Comparison of ENCODE assay signal across 8 mouse cellular contexts in genomic region chr14:31251626-31252025, GRCm38 (mm10). TPM values are rescaled to one million over a fixed set of nuclear protein-coding genes. Genes with fewer than 3 reads are reported as not detected.
A peak's percentile ranks its signal among the peaks of the same experiment; 100 is the strongest.
DNase-seq lines count a peak whose midpoint lies in the region; ATAC-seq lines count a peak whose summit lies in the region.

No protein-coding gene starts in this region.

- H3K9ac ChIP-seq in heart, embryonic 13.5 days: peak overlapping the region; percentile 94
- peak overlapping the region; percentile 99 for H3K9ac ChIP-seq in forebrain, embryonic 16.5 days (replicated peaks; ENCODE audit: low read depth, low read length)

- H3K4me1 ChIP-seq in heart, embryonic 13.5 days: peaks cover 27% of the 10 kb centered on the region
- peaks cover 15% of the 10 kb centered on the region for H3K4me1 ChIP-seq in forebrain, embryonic 16.5 days (replicated peaks; ENCODE audit: control insufficient read depth, insufficient read depth, low read length)

- peak overlapping the region; percentile 95 for H3K27ac ChIP-seq in heart, embryonic 13.5 days (replicated peaks)
- peak overlapping the region; percentile 68 for H3K27ac ChIP-seq in forebrain, embryonic 16.5 days (ENCODE audit: low read length)
- H3K27ac ChIP-seq in macrophage: peak overlapping the region; percentile 46

- H3K9me3 ChIP-seq in heart, embryonic 13.5 days: no peaks in the 10 kb centered on the region
- H3K9me3 ChIP-seq in forebrain, embryonic 16.5 days (ENCODE audit: control insufficient read depth, low read length): no peaks in the 10 kb centered on the region

- H3K79me2 ChIP-seq in macrophage (ENCODE audit: inconsistent target): peaks cover 26% of the 10 kb centered on the region

- ATAC-seq in heart, embryonic 13.5 days (ENCODE audit: extremely low read depth, insufficient number of reproducible peaks, low FRiP score, low TSS enrichment): no peak
- ATAC-seq in forebrain, embryonic 16.5 days: no peak; the same call in 1 of the 2 replicates

- peak overlapping the region; percentile 87 for H3K4me2 ChIP-seq in heart, embryonic 13.5 days
- peak overlapping the region; percentile 79 for H3K4me2 ChIP-seq in forebrain, embryonic 16.5 days (ENCODE audit: low read length)

- H3K27me3 ChIP-seq in heart, embryonic 13.5 days (replicated peaks): no peaks in the 10 kb centered on the region
- no peaks in the 10 kb centered on the region for H3K27me3 ChIP-seq in forebrain, embryonic 16.5 days (replicated peaks; ENCODE audit: control insufficient read depth, insufficient read depth, low read length)

- peaks cover 43% of the 10 kb centered on the region for H3K36me3 ChIP-seq in heart, embryonic 13.5 days
- H3K36me3 ChIP-seq in forebrain, embryonic 16.5 days (ENCODE audit: control insufficient read depth, insufficient read depth): peaks cover 26% of the 10 kb centered on the region
- H3K36me3 ChIP-seq in macrophage (ENCODE audit: inconsistent target): peaks cover 40% of the 10 kb centered on the region

- peak overlapping the region; percentile 71 for H3K4me3 ChIP-seq in heart, embryonic 13.5 days
- H3K4me3 ChIP-seq in forebrain, embryonic 16.5 days (replicated peaks; ENCODE audit: low read length): peak overlapping the region; percentile 91
- peak overlapping the region; percentile 99 for H3K4me3 ChIP-seq in macrophage (ENCODE audit: inconsistent target)

- WGBS in heart, embryonic 13.5 days: 2% methylated on average over 15 of the region's 18 CpGs
- 2% methylated on average over 18 of the region's 18 CpGs for WGBS in forebrain, embryonic 16.5 days
- WGBS in macrophage (ENCODE audit: missing documents): 1% methylated on average over 15 of the region's 18 CpGs

- DNase-seq in heart, postnatal 4 days: no peak
- peak; percentile 37 for DNase-seq in ES-CJ7 (ENCODE audit: low read depth, low spot score)
- no peak for DNase-seq in thymus, postnatal 14 days
- DNase-seq in urinary bladder, postnatal 10 days (ENCODE audit: low spot score): no peak
- DNase-seq in kidney, postnatal 36 days: no peak

RNA-seq across cellular contexts. Expression of gene Bap1, which starts 0.4 kb away (rescaled TPM):
- polyA plus RNA-seq in heart, embryonic 13.5 days (2015; fragmentation: Nextera tagmentation; extraction: Ambion mirVana): 52.0 and 59.1 TPM in 2 replicates
- 10 to 100 TPM; 54.4 to 54.8 TPM for total RNA-seq in heart, postnatal 4 days (2021)
- 138 and 150 TPM in 2 replicates for polyA plus RNA-seq in forebrain, embryonic 16.5 days (2015; fragmentation: Nextera tagmentation; extraction: Ambion mirVana)
- 100 to 1,000 TPM in 6 of 26 experiments, 10 to 100 TPM in 20; 47.3 to 145 (median 83.7) TPM for total RNA-seq in macrophage (2018; cell fraction: chromatin; rRNA removed)
- 10 to 100 TPM; 31.1 to 38.8 (median 35.0) TPM for total RNA-seq in macrophage (2018; cell fraction: cytosol; rRNA removed)
- 10 to 100 TPM; 37.9 to 74.1 (median 49.9) TPM for total RNA-seq in macrophage (2018; cell fraction: nucleus; rRNA removed)
- 28.5 to 31.0 TPM (median 30.7 TPM) in 3 replicates for polyA plus RNA-seq in macrophage (2018)

RNA-seq across cellular contexts. Expression of gene Phf7, which starts 0.5 kb away (rescaled TPM):
- 7.8 and 8.2 TPM in 2 replicates for polyA plus RNA-seq in heart, embryonic 13.5 days (2015; fragmentation: Nextera tagmentation; extraction: Ambion mirVana)
- total RNA-seq in heart, postnatal 4 days (2021): 1 to 10 TPM; 5.5 to 6.4 TPM
- 11.5 and 12.2 TPM in 2 replicates for polyA plus RNA-seq in forebrain, embryonic 16.5 days (2015; fragmentation: Nextera tagmentation; extraction: Ambion mirVana)
- total RNA-seq in macrophage (2018; cell fraction: chromatin; rRNA removed): 10 to 100 TPM in 5 of 26 experiments, 1 to 10 TPM in 20, under 1 TPM in 1; 0.71 to 18.9 (median 6.1) TPM
- total RNA-seq in macrophage (2018; cell fraction: cytosol; rRNA removed): 1 to 10 TPM; 3.3 to 8.1 (median 4.7) TPM
- total RNA-seq in macrophage (2018; cell fraction: nucleus; rRNA removed): 10 to 100 TPM in 2 of 26 experiments, 1 to 10 TPM in 24; 1.6 to 11.8 (median 5.3) TPM
- polyA plus RNA-seq in macrophage (2018): 4.8 to 7.5 TPM (median 6.3 TPM) in 3 replicates

RNA-seq across cellular contexts. Expression of gene Sema3g, which starts 34.0 kb away (rescaled TPM):
- 0.51 TPM in 2 replicates for polyA plus RNA-seq in heart, embryonic 13.5 days (2015; fragmentation: Nextera tagmentation; extraction: Ambion mirVana)
- 10 to 100 TPM in 1 of 2 experiments, 1 to 10 TPM in 1; 9.2 to 11.4 TPM for total RNA-seq in heart, postnatal 4 days (2021)
- 0.62 TPM in 2 replicates for polyA plus RNA-seq in forebrain, embryonic 16.5 days (2015; fragmentation: Nextera tagmentation; extraction: Ambion mirVana)
- 1 to 10 TPM in 3 of 26 experiments, under 1 TPM in 12, not detected in 11; 0.16 to 1.7 (median 0.55) TPM for total RNA-seq in macrophage (2018; cell fraction: chromatin; rRNA removed)
- under 1 TPM in 18 of 26 experiments, not detected in 8; 0.04 to 0.38 (median 0.11) TPM for total RNA-seq in macrophage (2018; cell fraction: cytosol; rRNA removed)
- total RNA-seq in macrophage (2018; cell fraction: nucleus; rRNA removed): 1 to 10 TPM in 1 of 26 experiments, under 1 TPM in 18, not detected in 7; 0.22 to 1.3 (median 0.37) TPM
- polyA plus RNA-seq in macrophage (2018): not detected in 3 replicates

RNA-seq across cellular contexts. Expression of gene Nisch, which starts 34.9 kb away (rescaled TPM):
- polyA plus RNA-seq in heart, embryonic 13.5 days (2015; fragmentation: Nextera tagmentation; extraction: Ambion mirVana): 340 and 345 TPM in 2 replicates
- total RNA-seq in heart, postnatal 4 days (2021): 100 to 1,000 TPM; 301 to 310 TPM
- polyA plus RNA-seq in forebrain, embryonic 16.5 days (2015; fragmentation: Nextera tagmentation; extraction: Ambion mirVana): 359 and 389 TPM in 2 replicates
- total RNA-seq in macrophage (2018; cell fraction: chromatin; rRNA removed): 1,000 to 10,000 TPM in 24 of 26 experiments, 100 to 1,000 TPM in 2; 665 to 2,090 (median 1,583) TPM
- 100 to 1,000 TPM; 112 to 253 (median 171) TPM for total RNA-seq in macrophage (2018; cell fraction: cytosol; rRNA removed)
- total RNA-seq in macrophage (2018; cell fraction: nucleus; rRNA removed): 1,000 to 10,000 TPM in 7 of 26 experiments, 100 to 1,000 TPM in 19; 420 to 1,439 (median 890) TPM
- 163 to 251 TPM (median 201 TPM) in 3 replicates for polyA plus RNA-seq in macrophage (2018)

RNA-seq across cellular contexts. Expression of gene Tnnc1, which starts 43.5 kb away (rescaled TPM):
- polyA plus RNA-seq in heart, embryonic 13.5 days (2015; fragmentation: Nextera tagmentation; extraction: Ambion mirVana): 3,442 and 4,164 TPM in 2 replicates
- total RNA-seq in heart, postnatal 4 days (2021): 1,000 to 10,000 TPM; 5,292 to 5,773 TPM
- polyA plus RNA-seq in forebrain, embryonic 16.5 days (2015; fragmentation: Nextera tagmentation; extraction: Ambion mirVana): 1.5 and 2.5 TPM in 2 replicates
- 10 to 100 TPM in 1 of 26 experiments, 1 to 10 TPM in 25; 1.2 to 10.1 (median 6.3) TPM for total RNA-seq in macrophage (2018; cell fraction: chromatin; rRNA removed)
- 1 to 10 TPM in 24 of 26 experiments, under 1 TPM in 2; 0.89 to 3.3 (median 1.7) TPM for total RNA-seq in macrophage (2018; cell fraction: cytosol; rRNA removed)
- 10 to 100 TPM in 1 of 26 experiments, 1 to 10 TPM in 23, not detected in 2; 1.5 to 12.4 (median 3.9) TPM for total RNA-seq in macrophage (2018; cell fraction: nucleus; rRNA removed)
- 0.50 to 1.8 TPM (median 0.95 TPM) in 3 replicates for polyA plus RNA-seq in macrophage (2018)
